Mouse (Mus musculus) midbrain, embryonic 13.5 days (tissue): ENCODE measurements around the gene Muc3. TPM values are rescaled to one million over a fixed set of nuclear protein-coding genes. Genes with fewer than 3 reads are reported as not detected.

Source experiments
- ATAC-seq: fragments of 200-750 bp; cut with Nextera tagmentation; 2 replicates; pipeline ENCODE4 v1.8.0; 2017; ENCODE audit warnings: mild to moderate bottlenecking, moderate TSS enrichment, moderate library complexity
- H3K27ac ChIP-seq: fragments of 300-500 bp; sonication (generic); 2 replicates; pipeline ENCODE4 v1.5.1; 2015; ENCODE audit warnings: inconsistent platforms, mild to moderate bottlenecking, moderate library complexity
- H3K27me3 ChIP-seq: fragments of 300-500 bp; sonication (generic); 2 replicates; pipeline ENCODE4 v1.6.1; 2015; ENCODE audit warnings: mild to moderate bottlenecking, inconsistent platforms
- H3K36me3 ChIP-seq: fragments of 300-500 bp; sonication (generic); 2 replicates; pipeline ENCODE4 v1.6.1; 2015; ENCODE audit warnings: mild to moderate bottlenecking, inconsistent platforms
- H3K4me1 ChIP-seq: fragments of 300-500 bp; sonication (generic); replicated peaks from 2 replicates; pipeline ENCODE4 v1.6.1; 2015; ENCODE audit warnings: inconsistent platforms
- H3K4me2 ChIP-seq: fragments of 300-500 bp; sonication (generic); replicated peaks from 2 replicates; pipeline ENCODE4 v1.6.1; 2015; ENCODE audit warnings: moderate library complexity, mild to moderate bottlenecking, inconsistent platforms
- H3K4me3 ChIP-seq: fragments of 300-500 bp; sonication (generic); replicated peaks from 2 replicates; pipeline ENCODE4 v1.5.1; 2015; ENCODE audit warnings: mild to moderate bottlenecking, inconsistent platforms
- H3K9ac ChIP-seq: fragments of 300-500 bp; sonication (generic); replicated peaks from 2 replicates; pipeline ENCODE4 v1.6.1; 2015; ENCODE audit warnings: mild to moderate bottlenecking, inconsistent platforms
- H3K9me3 ChIP-seq: fragments of 300-500 bp; sonication (generic); 2 replicates; pipeline ENCODE4 v1.6.1; 2016; ENCODE audit warnings: mild to moderate bottlenecking, inconsistent platforms
- WGBS: fragments of 180-500 bp; shearing (Covaris S2); methylation state at CpG from one replicate; pipeline ENCODE4 v1.1.7; 2015; 5-methylcytosine and 5-hydroxymethylcytosine counted together
- polyA plus RNA-seq: library from polyadenylated mRNA; unstranded; fragments of >200 nt; fragmentation: Nextera tagmentation; extraction: Ambion mirVana; gene quantifications from 2 replicates; pipeline ENCODE4 v1.2.1, GENCODE M21; 2015

Gene Muc3
- polyA plus RNA-seq, 1 experiment from 2014 or later = not detected

GRCm38 (mm10) chr5:137103969-137104368 is 45.2 kb downstream of the Muc3 start:
- 91% methylated on average over 2 of the region's 2 CpGs for WGBS

DNA sequence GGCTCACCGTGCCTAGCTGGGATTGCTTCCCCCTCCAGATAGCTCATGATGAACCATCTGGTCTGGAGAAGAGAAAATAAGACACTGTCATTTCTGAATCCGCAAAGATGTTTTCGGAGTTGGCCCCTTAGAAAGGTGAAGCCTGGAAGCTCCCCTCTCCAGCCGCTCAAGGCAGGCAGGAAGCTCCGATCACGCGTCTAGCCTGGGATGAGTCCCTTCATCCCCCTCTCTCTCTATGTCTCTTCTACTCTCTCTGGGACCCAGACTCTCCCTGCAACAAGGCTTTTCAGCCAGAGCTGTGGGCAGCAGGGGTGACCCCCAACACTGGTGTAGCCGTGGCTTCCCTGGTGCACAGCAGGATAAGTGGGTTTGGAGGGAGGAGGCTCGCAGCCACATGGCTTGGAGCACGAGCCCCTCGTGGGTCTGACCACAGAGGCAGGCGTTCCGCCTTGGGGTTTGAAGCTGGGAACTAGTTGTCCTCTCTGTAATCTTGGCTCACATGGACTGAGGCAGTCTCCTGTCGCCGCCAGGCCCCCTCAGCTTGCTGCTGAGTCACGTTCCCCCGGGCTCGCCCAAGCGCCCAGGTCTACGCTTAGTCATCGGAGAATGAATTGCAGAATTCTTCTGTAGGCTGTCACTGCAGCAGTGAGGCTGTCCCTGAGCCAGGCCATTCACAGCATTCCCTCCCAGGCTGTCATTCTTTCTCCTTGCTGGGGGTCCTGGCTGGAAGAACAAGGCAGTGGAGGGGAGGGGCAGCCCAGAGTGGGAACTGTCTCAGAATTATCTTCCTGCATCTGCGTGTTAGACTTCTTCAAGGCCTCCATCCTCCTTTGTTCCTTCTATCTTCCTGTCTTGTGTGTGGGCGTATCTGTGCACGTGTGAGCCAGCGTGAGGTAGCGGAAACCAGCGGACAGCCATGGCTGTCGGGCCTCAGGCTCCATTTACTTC is 46.3 kb downstream of the Muc3 start:
- Histone ChIP-seq H3K4me2 (no peak overlapping the region), H3K36me3 (no peaks in the 10 kb centered on the region), H3K4me1 (peaks cover 8% of the 10 kb centered on the region; the same call in 1 of the 2 replicates), H3K27me3 (no peaks in the 10 kb centered on the region), H3K9me3 (no peaks in the 10 kb centered on the region), H3K9ac (peak overlapping the region; percentile 34; the same call in 1 of the 2 replicates), H3K4me3 (no peak overlapping the region), H3K27ac (no peak overlapping the region)
- 71% methylated on average over 28 of the region's 28 CpGs for WGBS
- no peak for ATAC-seq

More at GRCm38 (mm10) chr5:137103969-137104368, 45.2 kb downstream of the Muc3 start:
- no peak overlapping the region for H3K9ac ChIP-seq
- no peak overlapping the region for H3K4me3 ChIP-seq
- no peaks in the 10 kb centered on the region for H3K9me3 ChIP-seq
- no peaks in the 10 kb centered on the region for H3K36me3 ChIP-seq
- H3K4me1 ChIP-seq = peaks cover 8% of the 10 kb centered on the region; the same call in 1 of the 2 replicates
- H3K27me3 ChIP-seq = no peaks in the 10 kb centered on the region
- ATAC-seq = no peak
- H3K4me2 ChIP-seq = no peak overlapping the region
- no peak overlapping the region for H3K27ac ChIP-seq

DNA sequence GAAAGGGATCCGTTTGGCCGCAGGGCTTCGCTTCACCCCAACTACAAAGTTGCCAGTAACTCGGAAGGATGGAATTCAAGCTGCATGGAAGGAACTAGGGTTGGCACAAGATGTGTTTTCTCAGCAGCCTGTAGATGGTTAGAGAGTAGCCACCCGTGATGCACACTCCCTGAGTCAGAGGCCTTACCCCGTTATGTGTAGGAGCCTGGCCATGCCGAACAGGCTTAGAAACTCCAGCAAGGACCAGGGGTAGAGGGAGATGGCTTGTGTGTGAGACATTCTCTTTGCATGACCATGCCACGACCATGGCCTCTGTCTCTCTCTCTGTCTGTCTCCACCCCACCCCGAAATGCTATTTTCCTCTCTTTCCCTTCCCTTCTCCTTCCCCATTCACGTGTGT is 47.0 kb downstream of the Muc3 start:
- Histone ChIP-seq H3K4me1 (peaks cover 8% of the 10 kb centered on the region; the same call in 1 of the 2 replicates), H3K4me3 (no peak overlapping the region), H3K9me3 (no peaks in the 10 kb centered on the region), H3K4me2 (no peak overlapping the region), H3K27me3 (no peaks in the 10 kb centered on the region), H3K27ac (no peak overlapping the region), H3K9ac (no peak overlapping the region), H3K36me3 (no peaks in the 10 kb centered on the region)
- 75% methylated on average over 10 of the region's 10 CpGs for WGBS
- ATAC-seq = no peak

DNA sequence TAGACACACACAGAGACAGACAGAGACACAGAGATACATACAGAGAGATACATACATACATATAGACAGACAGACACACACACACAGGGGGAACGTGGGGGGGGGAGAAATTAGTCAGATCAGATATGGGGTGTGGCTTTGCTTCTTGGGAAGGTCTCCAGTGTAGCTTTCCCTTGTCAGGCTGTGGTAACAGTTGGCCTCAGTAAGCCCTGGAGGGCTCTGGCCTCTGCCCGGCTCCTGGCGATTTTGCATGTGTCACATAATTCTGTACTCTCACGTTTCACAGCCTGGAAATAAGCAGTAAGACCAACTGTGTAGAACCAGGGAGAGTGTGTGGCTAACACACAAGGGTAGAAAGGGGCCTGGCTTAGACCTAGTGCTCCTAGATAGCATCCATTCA is 48.5 kb downstream of the Muc3 start:
- no peaks in the 10 kb centered on the region for H3K36me3 ChIP-seq
- no peak overlapping the region for H3K4me2 ChIP-seq
- H3K9me3 ChIP-seq = no peaks in the 10 kb centered on the region
- no peak overlapping the region for H3K27ac ChIP-seq
- peaks cover 8% of the 10 kb centered on the region; the same call in 1 of the 2 replicates for H3K4me1 ChIP-seq
- H3K27me3 ChIP-seq = no peaks in the 10 kb centered on the region
- WGBS = 68% methylated on average over 4 of the region's 4 CpGs
- no peak overlapping the region for H3K9ac ChIP-seq
- H3K4me3 ChIP-seq = no peak overlapping the region
- ATAC-seq = no peak

- Histone ChIP-seq H3K4me1 (peaks cover 8% of the 10 kb centered on the region; the same call in 1 of the 2 replicates), H3K9me3 (no peaks in the 10 kb centered on the region), H3K4me2 (no peak overlapping the region), H3K27me3 (no peaks in the 10 kb centered on the region), H3K27ac (no peak overlapping the region), H3K36me3 (no peaks in the 10 kb centered on the region), H3K4me3 (no peak overlapping the region), H3K9ac (no peak overlapping the region)
- no peak for ATAC-seq
- 83% methylated on average over 11 of the region's 11 CpGs for WGBS
Measured at GRCm38 (mm10) chr5:137098418-137098817, 50.7 kb downstream of the Muc3 start.

- Histone ChIP-seq H3K36me3 (no peaks in the 10 kb centered on the region), H3K9me3 (no peaks in the 10 kb centered on the region), H3K4me3 (no peak overlapping the region), H3K4me1 (no peaks in the 10 kb centered on the region), H3K27me3 (no peaks in the 10 kb centered on the region), H3K4me2 (no peak overlapping the region), H3K9ac (no peak overlapping the region), H3K27ac (no peak overlapping the region)
- no peak for ATAC-seq
- WGBS = 74% methylated on average over 1 of the region's 1 CpGs
Measured at GRCm38 (mm10) chr5:137096037-137096436, 53.1 kb downstream of the Muc3 start.

- Histone ChIP-seq H3K9me3 (no peaks in the 10 kb centered on the region), H3K27ac (no peak overlapping the region), H3K9ac (no peak overlapping the region), H3K4me3 (no peak overlapping the region), H3K36me3 (no peaks in the 10 kb centered on the region), H3K4me2 (no peak overlapping the region), H3K4me1 (no peaks in the 10 kb centered on the region), H3K27me3 (no peaks in the 10 kb centered on the region)
- ATAC-seq = no peak
- WGBS = 91% methylated on average over 10 of the region's 10 CpGs
Measured at GRCm38 (mm10) chr5:137095135-137095534, 54.0 kb downstream of the Muc3 start.

DNA sequence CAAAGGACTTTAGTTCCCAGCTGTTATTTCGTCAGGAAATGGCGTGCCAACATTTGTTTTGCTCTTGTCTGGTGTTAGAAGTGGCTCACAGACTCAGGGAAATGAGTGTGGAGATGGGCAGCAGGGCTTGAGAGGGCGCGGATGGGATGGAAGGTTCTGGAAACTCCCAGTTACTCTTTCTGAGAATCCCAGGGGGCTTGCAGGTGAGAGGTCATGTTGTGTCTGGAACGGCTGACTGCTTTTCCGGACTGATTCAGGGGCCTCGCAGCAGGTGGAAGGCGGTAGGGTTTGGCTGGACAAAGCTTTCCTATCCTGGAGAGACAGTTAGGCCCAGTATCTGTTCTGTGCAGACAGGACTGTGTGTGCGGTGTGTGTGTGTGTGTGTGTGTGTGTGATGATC is 55.4 kb downstream of the Muc3 start:
- no peak for ATAC-seq
- Histone ChIP-seq H3K9me3 (no peaks in the 10 kb centered on the region), H3K27ac (no peak overlapping the region), H3K4me2 (no peak overlapping the region), H3K36me3 (no peaks in the 10 kb centered on the region), H3K9ac (no peak overlapping the region), H3K4me1 (no peaks in the 10 kb centered on the region), H3K4me3 (no peak overlapping the region), H3K27me3 (no peaks in the 10 kb centered on the region)
- 86% methylated on average over 9 of the region's 9 CpGs for whole genome bisulfite sequencing

DNA sequence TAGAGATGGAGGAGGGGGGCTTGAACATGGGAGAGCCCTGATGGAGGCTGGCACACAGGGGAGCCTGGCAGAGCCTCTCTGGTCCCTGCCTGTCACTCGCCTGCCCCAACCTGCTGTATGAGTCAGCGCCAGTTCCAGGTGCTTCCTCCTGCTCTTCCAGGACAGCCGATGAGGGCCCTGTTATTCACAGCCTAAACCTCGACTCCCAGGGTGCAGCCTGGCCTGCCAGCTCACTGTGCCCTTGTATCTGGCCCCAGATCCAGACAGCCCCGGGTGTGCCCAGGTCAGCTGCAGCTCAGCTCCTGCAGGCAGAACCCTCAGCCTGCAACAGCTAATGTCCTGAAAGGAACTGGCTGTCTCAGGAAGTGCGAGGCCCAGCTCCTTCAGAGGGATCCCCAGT is 57.6 kb downstream of the Muc3 start:
- Histone ChIP-seq H3K4me3 (no peak overlapping the region), H3K27ac (no peak overlapping the region), H3K9me3 (no peaks in the 10 kb centered on the region), H3K4me1 (no peaks in the 10 kb centered on the region), H3K9ac (no peak overlapping the region), H3K36me3 (no peaks in the 10 kb centered on the region), H3K27me3 (no peaks in the 10 kb centered on the region), H3K4me2 (no peak overlapping the region)
- ATAC-seq = no peak
- WGBS = 64% methylated on average over 6 of the region's 6 CpGs

DNA sequence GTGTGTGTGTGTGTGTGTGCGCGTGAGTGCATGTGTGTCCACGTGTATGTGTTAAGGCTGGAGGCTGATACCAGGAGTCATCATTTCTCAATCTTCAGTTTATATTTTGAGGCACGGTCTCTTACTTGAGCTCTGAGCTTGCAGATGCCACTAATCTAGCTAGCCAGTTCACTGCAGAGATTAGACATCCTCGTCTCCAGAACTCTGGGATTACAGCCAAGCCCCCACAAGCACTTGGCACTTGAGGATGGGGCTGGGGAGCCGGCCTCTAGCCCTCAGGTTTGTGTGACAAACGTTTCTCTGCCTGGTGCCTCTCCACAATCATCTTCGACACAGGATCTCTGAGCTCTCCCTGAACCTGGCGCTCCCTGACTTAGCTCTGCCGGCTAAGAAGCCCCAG is 58.3 kb downstream of the Muc3 start:
- Histone ChIP-seq H3K9me3 (no peaks in the 10 kb centered on the region), H3K27me3 (no peaks in the 10 kb centered on the region), H3K4me1 (no peaks in the 10 kb centered on the region), H3K27ac (no peak overlapping the region), H3K9ac (no peak overlapping the region), H3K4me2 (no peak overlapping the region), H3K4me3 (no peak overlapping the region), H3K36me3 (no peaks in the 10 kb centered on the region)
- no peak for ATAC-seq
- 75% methylated on average over 10 of the region's 10 CpGs for WGBS

DNA sequence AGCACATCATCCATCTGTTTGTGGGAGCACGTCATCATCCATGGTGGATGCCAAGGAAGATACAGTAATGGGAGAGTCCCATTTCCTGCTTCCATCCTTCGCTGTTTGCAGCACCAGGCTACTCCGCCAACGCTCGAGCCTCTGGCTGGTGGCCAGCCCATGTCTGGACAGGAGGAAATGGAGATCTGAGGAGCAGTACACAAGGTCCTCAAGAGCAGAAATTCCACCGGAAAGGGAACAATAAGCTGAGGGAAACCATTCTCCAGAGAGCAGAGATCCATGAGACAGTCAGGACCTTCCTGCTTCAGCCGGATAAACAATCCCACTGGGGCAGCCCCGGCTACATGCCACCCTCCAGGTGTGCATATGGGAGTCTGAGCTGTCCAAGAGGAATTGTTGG is 61.7 kb downstream of the Muc3 start:
- ATAC-seq = no peak
- Histone ChIP-seq H3K9ac (no peak overlapping the region), H3K27me3 (no peaks in the 10 kb centered on the region), H3K27ac (no peak overlapping the region), H3K4me3 (no peak overlapping the region), H3K4me1 (no peaks in the 10 kb centered on the region), H3K9me3 (no peaks in the 10 kb centered on the region), H3K4me2 (no peak overlapping the region), H3K36me3 (no peaks in the 10 kb centered on the region)
- 93% methylated on average over 8 of the region's 8 CpGs for WGBS

DNA sequence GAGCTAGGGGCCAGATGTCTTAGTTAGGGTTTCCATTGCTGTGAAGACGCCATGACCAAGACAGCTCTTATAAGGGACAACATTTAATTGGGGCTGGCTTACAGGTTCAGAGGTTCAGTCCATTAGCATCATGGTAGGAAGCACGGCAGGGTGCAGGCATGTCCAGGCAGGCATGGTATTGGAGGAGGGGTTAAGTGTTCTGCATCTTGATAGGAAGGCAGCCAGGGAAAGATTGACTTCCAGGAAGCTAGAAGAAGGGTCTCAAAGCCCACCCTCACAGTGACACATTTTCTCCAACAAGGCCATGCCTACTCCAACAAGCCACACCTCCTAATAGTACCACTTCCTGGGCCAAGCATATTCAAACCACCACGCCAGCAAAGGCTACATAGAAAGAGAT is 63.4 kb downstream of the Muc3 start:
- H3K4me1 ChIP-seq = no peaks in the 10 kb centered on the region
- no peak overlapping the region for H3K4me3 ChIP-seq
- H3K9ac ChIP-seq = no peak overlapping the region
- no peak overlapping the region for H3K4me2 ChIP-seq
- ATAC-seq = no peak
- WGBS = 86% methylated on average over 3 of the region's 3 CpGs
- no peak overlapping the region for H3K27ac ChIP-seq
- no peaks in the 10 kb centered on the region for H3K9me3 ChIP-seq
- H3K27me3 ChIP-seq = no peaks in the 10 kb centered on the region
- no peaks in the 10 kb centered on the region for H3K36me3 ChIP-seq
